Mouse (Mus musculus) forebrain, embryonic 15.5 days (tissue): ENCODE data around the gene Mybbp1a. TPM values are rescaled to one million over a fixed set of nuclear protein-coding genes. Genes with fewer than 3 reads are reported as not detected.

Experiments used
- ATAC-seq: fragments of 200-750 bp; cut with Nextera tagmentation; replicated peaks from 2 replicates; pipeline ENCODE4 v1.8.0; 2017; ENCODE audit warnings: mild to moderate bottlenecking, moderate TSS enrichment, moderate library complexity
- H3K27ac ChIP-seq: fragments of 300-500 bp; sonication (generic); replicated peaks from 2 replicates; pipeline ENCODE4 v1.5.1; 2015; ENCODE audit warnings: mild to moderate bottlenecking, inconsistent platforms
- H3K27me3 ChIP-seq: fragments of 300-500 bp; sonication (generic); 2 replicates; pipeline ENCODE4 v1.6.1; 2015; ENCODE audit warnings: inconsistent platforms
- H3K36me3 ChIP-seq: fragments of 300-500 bp; sonication (generic); 2 replicates; pipeline ENCODE4 v1.6.1; 2015; ENCODE audit warnings: mild to moderate bottlenecking, inconsistent platforms
- H3K4me1 ChIP-seq: fragments of 300-500 bp; sonication (generic); 2 replicates; pipeline ENCODE4 v1.6.1; 2015; ENCODE audit warnings: inconsistent platforms
- H3K4me2 ChIP-seq: fragments of 300-500 bp; sonication (generic); replicated peaks from 2 replicates; pipeline ENCODE4 v1.6.1; 2015; ENCODE audit warnings: mild to moderate bottlenecking, inconsistent platforms
- H3K4me3 ChIP-seq: fragments of 300-500 bp; sonication (generic); 2 replicates; pipeline ENCODE4 v1.5.1; 2015; ENCODE audit warnings: mild to moderate bottlenecking, inconsistent platforms
- H3K9ac ChIP-seq: fragments of 300-500 bp; sonication (generic); replicated peaks from 2 replicates; pipeline ENCODE4 v1.6.1; 2015; ENCODE audit warnings: mild to moderate bottlenecking, inconsistent platforms
- H3K9me3 ChIP-seq: fragments of 300-500 bp; sonication (generic); 2 replicates; pipeline ENCODE4 v1.6.1; 2016; ENCODE audit warnings: inconsistent platforms
- WGBS: fragments of 180-500 bp; shearing (Covaris S2); methylation state at CpG from one replicate; pipeline ENCODE4 v1.1.7; 2015; ENCODE audit warnings: mixed read lengths; 5-methylcytosine and 5-hydroxymethylcytosine counted together
- polyA plus RNA-seq: library from polyadenylated mRNA; unstranded; fragments of >200 nt; fragmentation: Nextera tagmentation; extraction: Ambion mirVana; gene quantifications from 2 replicates; pipeline ENCODE4 v1.2.1, GENCODE M21; 2015

Mybbp1a gene
- 90.0 and 97.2 TPM in 2 replicates for polyA plus RNA-seq

- peaks cover 38% of the 10 kb centered on the region for H3K36me3 ChIP-seq
- under 1% methylated on average over 46 of the region's 46 CpGs for WGBS
- no peaks in the 10 kb centered on the region for H3K27me3 ChIP-seq
- H3K4me1 ChIP-seq = peaks cover 18% of the 10 kb centered on the region
- peak within 1 kb of the TSS; percentile 79 for H3K9ac ChIP-seq
- H3K4me3 ChIP-seq = peak within 1 kb of the TSS; percentile 72
- H3K27ac ChIP-seq = peak within 1 kb of the TSS; percentile 97
- peak within 1 kb of the TSS; percentile 84 for H3K4me2 ChIP-seq
- ATAC-seq = peak; percentile 95
- H3K9me3 ChIP-seq = no peaks in the 10 kb centered on the region
These were observed at the start of gene Mybbp1a for GRCm38 (mm10) chr11:72440965-72441664. TSS of gene Mybbp1a (plus strand) at chr11:72441355.

DNA sequence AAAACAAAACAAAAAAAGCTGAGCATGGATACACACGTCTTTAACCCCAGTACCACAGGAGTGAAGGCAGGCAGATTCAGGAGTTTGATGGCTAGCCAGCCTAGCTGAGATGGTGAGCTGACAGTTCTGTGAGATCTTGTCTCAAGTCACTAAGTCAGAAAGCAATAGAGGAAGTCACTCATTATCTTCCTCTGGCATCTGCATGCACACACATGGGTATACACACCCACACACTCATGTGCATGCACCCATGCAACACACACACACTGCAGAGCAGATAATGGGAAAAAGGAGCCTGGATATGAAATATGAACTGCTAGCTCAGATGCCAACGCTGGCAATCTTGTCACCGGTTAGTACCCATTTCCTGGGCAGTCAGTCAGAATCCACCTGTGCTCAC, 47.9 kb upstream of the Mybbp1a start:
- no peak overlapping the region for H3K4me3 ChIP-seq
- ATAC-seq = no peak
- H3K27ac ChIP-seq = no peak overlapping the region; the same call in 1 of the 2 replicates
- H3K4me2 ChIP-seq = no peak overlapping the region
- no peaks in the 10 kb centered on the region for H3K9me3 ChIP-seq
- no peaks in the 10 kb centered on the region for H3K36me3 ChIP-seq
- whole genome bisulfite sequencing = 82% methylated on average over 3 of the region's 3 CpGs
- H3K9ac ChIP-seq = no peak overlapping the region
- peaks cover 6% of the 10 kb centered on the region; the same call in 1 of the 2 replicates for H3K4me1 ChIP-seq
- H3K27me3 ChIP-seq = no peaks in the 10 kb centered on the region

DNA sequence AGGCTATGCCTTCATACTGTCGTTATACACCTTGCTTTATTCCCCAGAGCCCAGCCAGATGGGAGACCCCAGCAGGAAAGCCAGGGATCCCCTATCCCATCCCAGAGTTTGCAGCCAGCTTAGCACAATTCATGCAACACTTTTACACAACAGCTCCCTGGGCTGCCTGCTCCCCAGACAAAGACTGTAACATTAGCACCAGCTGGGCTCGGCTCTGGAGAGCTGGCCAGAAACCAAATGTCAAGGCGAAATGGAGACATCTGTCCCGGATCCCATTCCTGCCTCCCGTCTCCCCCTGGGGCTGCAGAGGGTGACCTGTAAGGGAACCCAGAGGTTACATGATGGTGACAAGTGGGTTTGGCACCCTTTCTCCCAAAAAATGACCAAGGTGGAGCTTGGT, 47.5 kb upstream of the Mybbp1a start:
- 28% methylated on average over 5 of the region's 5 CpGs for WGBS
- H3K36me3 ChIP-seq = no peaks in the 10 kb centered on the region
- no peaks in the 10 kb centered on the region for H3K9me3 ChIP-seq
- H3K27ac ChIP-seq = no peak overlapping the region; the same call in 1 of the 2 replicates
- H3K4me2 ChIP-seq = no peak overlapping the region
- H3K27me3 ChIP-seq = no peaks in the 10 kb centered on the region
- no peak overlapping the region for H3K9ac ChIP-seq
- H3K4me1 ChIP-seq = peaks cover 6% of the 10 kb centered on the region; the same call in 1 of the 2 replicates
- no peak overlapping the region for H3K4me3 ChIP-seq
- no peak for ATAC-seq

DNA sequence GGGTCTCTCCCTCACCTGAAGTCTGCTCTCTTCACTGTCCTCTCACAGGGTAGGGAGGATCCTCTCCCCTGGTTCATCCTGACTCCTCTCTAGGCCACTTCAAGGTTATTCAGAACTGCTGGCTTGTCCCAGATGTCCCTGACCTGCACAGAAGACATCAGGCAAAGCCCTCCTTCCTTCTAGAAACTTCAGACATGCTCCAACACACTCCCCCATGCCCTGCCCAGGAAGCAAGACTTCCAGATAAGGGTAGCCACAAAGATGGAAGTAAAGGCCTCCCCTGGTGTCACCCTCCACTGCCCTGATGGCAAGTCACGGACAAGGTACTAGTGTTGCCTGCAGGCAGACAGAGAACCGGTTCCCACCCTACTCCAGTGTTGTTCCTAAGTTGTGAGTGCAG, 46.5 kb upstream of the Mybbp1a start:
- Histone ChIP-seq H3K27ac (no peak overlapping the region), H3K36me3 (no peaks in the 10 kb centered on the region), H3K9ac (no peak overlapping the region), H3K27me3 (no peaks in the 10 kb centered on the region), H3K4me2 (no peak overlapping the region), H3K4me1 (peaks cover 6% of the 10 kb centered on the region; the same call in 1 of the 2 replicates), H3K9me3 (no peaks in the 10 kb centered on the region), H3K4me3 (no peak overlapping the region)
- 88% methylated on average over 2 of the region's 2 CpGs for WGBS
- no peak for ATAC-seq

- WGBS = 85% methylated on average over 6 of the region's 6 CpGs
- H3K4me3 ChIP-seq = no peak overlapping the region
- no peak for ATAC-seq
- no peaks in the 10 kb centered on the region for H3K27me3 ChIP-seq
- no peak overlapping the region for H3K27ac ChIP-seq
- peaks cover 6% of the 10 kb centered on the region; the same call in 1 of the 2 replicates for H3K4me1 ChIP-seq
- no peak overlapping the region for H3K4me2 ChIP-seq
- no peaks in the 10 kb centered on the region for H3K9me3 ChIP-seq
- H3K9ac ChIP-seq = no peak overlapping the region
- no peaks in the 10 kb centered on the region for H3K36me3 ChIP-seq
These were observed 45.5 kb upstream of the Mybbp1a start for GRCm38 (mm10) chr11:72395652-72396051.

DNA sequence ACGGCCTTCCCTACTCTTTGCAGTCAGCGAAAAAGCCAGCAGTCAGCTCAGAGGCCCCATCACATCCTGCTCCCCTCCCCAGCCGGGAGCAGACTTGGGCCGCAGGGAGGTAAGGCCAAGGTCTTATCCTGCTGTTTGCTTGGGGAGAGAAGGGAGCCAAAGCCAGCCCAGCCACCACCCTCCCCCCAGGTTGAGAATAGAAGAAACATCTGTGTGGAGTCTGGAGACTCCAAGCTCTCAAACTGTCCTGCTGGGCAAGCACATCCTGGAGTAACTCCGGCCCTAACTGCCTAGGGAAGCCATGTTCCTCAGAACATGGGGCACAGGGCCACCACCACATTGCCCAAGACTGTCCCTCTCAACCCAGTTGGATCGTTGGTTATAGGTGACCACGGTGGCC, 44.5 kb upstream of the Mybbp1a start:
- H3K36me3 ChIP-seq = no peaks in the 10 kb centered on the region
- peaks cover 6% of the 10 kb centered on the region; the same call in 1 of the 2 replicates for H3K4me1 ChIP-seq
- no peak overlapping the region for H3K4me2 ChIP-seq
- no peak for ATAC-seq
- H3K9ac ChIP-seq = no peak overlapping the region
- no peaks in the 10 kb centered on the region for H3K27me3 ChIP-seq
- H3K4me3 ChIP-seq = no peak overlapping the region
- no peaks in the 10 kb centered on the region for H3K9me3 ChIP-seq
- no peak overlapping the region for H3K27ac ChIP-seq
- 95% methylated on average over 7 of the region's 7 CpGs for WGBS

GRCm38 (mm10) chr11:72397072-72397471, 44.1 kb upstream of the Mybbp1a start:
- Histone ChIP-seq H3K9ac (no peak overlapping the region), H3K4me2 (no peak overlapping the region), H3K4me1 (peaks cover 6% of the 10 kb centered on the region; the same call in 1 of the 2 replicates), H3K9me3 (no peaks in the 10 kb centered on the region), H3K4me3 (no peak overlapping the region), H3K27ac (no peak overlapping the region), H3K27me3 (no peaks in the 10 kb centered on the region), H3K36me3 (no peaks in the 10 kb centered on the region)
- no peak for ATAC-seq
- WGBS = 72% methylated on average over 10 of the region's 10 CpGs

DNA sequence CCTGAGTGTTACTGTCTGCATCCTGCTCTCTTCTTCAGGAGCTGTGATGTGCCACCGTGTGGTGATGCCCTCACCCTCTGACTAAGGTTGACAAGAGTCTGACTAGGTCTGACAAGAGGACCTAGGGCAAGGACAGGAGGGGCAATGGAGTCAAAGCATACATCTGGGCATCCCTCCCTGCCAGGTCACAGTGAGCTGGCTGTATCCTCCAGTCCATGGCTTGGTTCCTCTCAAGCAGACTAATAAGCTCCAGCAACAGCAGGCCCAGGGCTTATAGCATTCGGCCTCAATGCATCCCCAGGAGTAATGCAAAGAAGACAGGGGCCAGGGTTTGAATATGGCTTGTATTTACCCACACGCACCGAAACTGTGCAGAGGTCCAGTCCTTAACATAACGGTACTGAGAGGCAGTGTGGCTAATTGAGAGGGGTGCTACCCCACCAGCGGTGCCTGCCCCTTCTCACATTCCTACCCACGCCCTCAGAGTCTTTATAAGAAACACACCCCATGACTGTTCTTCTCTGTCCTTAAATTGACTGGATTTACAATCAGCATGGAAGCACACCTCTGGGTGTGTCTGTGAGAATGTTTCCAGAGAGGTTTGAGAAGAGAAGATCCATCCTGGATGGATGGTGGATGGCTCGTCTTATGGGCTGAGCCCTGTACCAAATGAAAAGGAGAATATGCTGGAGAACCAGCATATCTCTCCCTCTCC, 43.2 kb upstream of the Mybbp1a start:
- Histone ChIP-seq H3K27ac (no peak overlapping the region), H3K9me3 (no peaks in the 10 kb centered on the region), H3K36me3 (no peaks in the 10 kb centered on the region), H3K9ac (no peak overlapping the region), H3K4me2 (no peak overlapping the region), H3K4me1 (peaks cover 6% of the 10 kb centered on the region; the same call in 1 of the 2 replicates), H3K4me3 (no peak overlapping the region), H3K27me3 (no peaks in the 10 kb centered on the region)
- ATAC-seq = no peak
- WGBS = 87% methylated on average over 8 of the region's 8 CpGs

- Histone ChIP-seq H3K27ac (no peak overlapping the region), H3K9ac (no peak overlapping the region), H3K27me3 (no peaks in the 10 kb centered on the region), H3K36me3 (no peaks in the 10 kb centered on the region), H3K9me3 (no peaks in the 10 kb centered on the region), H3K4me1 (no peaks in the 10 kb centered on the region), H3K4me3 (no peak overlapping the region), H3K4me2 (no peak overlapping the region)
- no peak for ATAC-seq
- WGBS = 93% methylated on average over 12 of the region's 12 CpGs
These were observed 40.1 kb upstream of the Mybbp1a start for GRCm38 (mm10) chr11:72401068-72401467.

DNA sequence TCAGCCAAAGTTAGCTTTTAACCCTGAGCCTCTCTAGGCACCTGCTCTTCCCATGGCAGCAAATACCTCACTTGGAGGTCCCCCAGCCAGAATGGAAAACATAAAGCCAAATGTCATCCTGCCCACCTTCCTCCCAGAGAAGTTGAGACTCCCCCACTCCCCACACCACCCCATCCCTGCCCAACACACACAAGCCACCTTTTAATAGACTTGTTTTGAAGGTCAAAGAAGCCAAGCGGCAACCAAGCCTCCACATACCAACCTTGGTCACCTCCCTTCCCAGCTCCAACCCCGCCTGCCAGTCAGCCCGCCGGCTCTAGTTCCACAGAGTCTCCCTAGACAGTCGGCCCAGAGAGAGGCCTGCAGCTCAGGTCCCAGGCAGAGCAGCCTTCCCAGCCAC, 39.1 kb upstream of the Mybbp1a start:
- ATAC-seq = no peak
- no peak overlapping the region for H3K27ac ChIP-seq
- H3K4me1 ChIP-seq = no peaks in the 10 kb centered on the region
- no peaks in the 10 kb centered on the region for H3K36me3 ChIP-seq
- H3K27me3 ChIP-seq = no peaks in the 10 kb centered on the region
- H3K4me3 ChIP-seq = no peak overlapping the region
- no peak overlapping the region for H3K4me2 ChIP-seq
- 85% methylated on average over 5 of the region's 5 CpGs for WGBS
- no peaks in the 10 kb centered on the region for H3K9me3 ChIP-seq
- H3K9ac ChIP-seq = no peak overlapping the region

DNA sequence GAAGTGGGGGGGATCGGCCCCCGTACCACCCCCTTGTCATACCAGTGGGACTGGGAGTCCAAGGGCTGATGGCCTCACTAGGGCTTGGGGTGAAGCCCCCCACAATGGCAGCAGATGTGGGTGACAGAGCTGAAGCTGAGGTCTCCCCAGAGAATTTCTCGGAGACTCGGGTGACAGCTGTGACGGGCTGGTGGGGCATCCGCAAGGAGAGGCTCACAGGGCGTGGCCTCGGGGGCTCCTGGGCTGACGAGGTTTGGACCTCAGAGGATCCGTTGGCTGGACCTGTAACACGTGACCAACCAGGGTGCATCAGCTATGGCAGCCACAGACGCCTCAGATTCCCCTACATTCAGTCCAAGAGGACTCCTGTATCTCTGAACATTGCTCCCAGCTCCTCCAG, 38.2 kb upstream of the Mybbp1a start:
- Histone ChIP-seq H3K9me3 (no peaks in the 10 kb centered on the region), H3K9ac (no peak overlapping the region), H3K36me3 (no peaks in the 10 kb centered on the region), H3K27me3 (no peaks in the 10 kb centered on the region), H3K4me3 (no peak overlapping the region), H3K4me1 (no peaks in the 10 kb centered on the region), H3K27ac (no peak overlapping the region), H3K4me2 (no peak overlapping the region)
- ATAC-seq = no peak
- 91% methylated on average over 12 of the region's 12 CpGs for WGBS

DNA sequence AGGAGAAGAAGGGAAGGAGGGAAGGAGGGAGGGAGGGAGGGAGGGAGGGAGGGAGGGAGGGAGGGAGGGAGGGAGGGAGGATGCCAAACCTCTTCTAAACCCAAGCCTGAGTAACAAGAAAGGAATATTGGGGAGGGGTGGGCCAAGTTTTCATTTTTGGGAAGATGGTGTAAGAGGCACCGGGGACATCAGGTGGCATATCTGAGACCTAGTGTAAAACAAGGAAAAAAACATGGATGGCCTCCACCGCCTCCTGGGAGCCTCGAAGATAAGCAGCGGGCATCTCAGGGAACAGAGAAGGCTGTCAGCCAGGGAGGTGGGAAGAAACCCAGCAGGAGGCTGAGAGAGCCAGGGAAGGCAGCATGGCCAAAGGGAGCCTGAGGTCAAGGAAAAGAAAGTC, 35.6 kb upstream of the Mybbp1a start:
- peaks cover 2% of the 10 kb centered on the region for H3K4me1 ChIP-seq
- H3K4me3 ChIP-seq = no peak overlapping the region
- WGBS = 73% methylated on average over 4 of the region's 4 CpGs
- H3K9me3 ChIP-seq = no peaks in the 10 kb centered on the region
- no peak for ATAC-seq
- H3K27ac ChIP-seq = no peak overlapping the region
- no peak overlapping the region for H3K9ac ChIP-seq
- no peaks in the 10 kb centered on the region for H3K36me3 ChIP-seq
- peaks cover 6% of the 10 kb centered on the region; the same call in 1 of the 2 replicates for H3K27me3 ChIP-seq
- H3K4me2 ChIP-seq = no peak overlapping the region
